Mouse (Mus musculus): ENCODE data around the gene Gp1ba. TPM values are rescaled to one million over a fixed set of nuclear protein-coding genes. Genes with fewer than 3 reads are reported as not detected.
A peak's percentile ranks its signal among the peaks of the same experiment; 100 is the strongest.

Gene Gp1ba
- polyA plus RNA-seq, 1 experiment from 2014 or later: 1.4 TPM

- no peak for ATAC-seq (ENCODE audit: insufficient number of reproducible peaks, low FRiP score)
These were observed 28.2 kb upstream of the Gp1ba start for GRCm38 (mm10) chr11:70610752-70611151.

GRCm38 (mm10) chr11:70612505-70612904, 26.4 kb upstream of the Gp1ba start:
- no peak overlapping the region for H3K4me3 ChIP-seq
- peaks cover 62% of the 10 kb centered on the region for H3K36me3 ChIP-seq
- H3K27me3 ChIP-seq (replicated peaks): peaks cover 13% of the 10 kb centered on the region; the same call in 1 of the 2 replicates
- no peak overlapping the region for H3K4me2 ChIP-seq
- no peak overlapping the region for H3K9ac ChIP-seq
- H3K27ac ChIP-seq (ENCODE audit: poor library complexity, severe bottlenecking): no peak overlapping the region
- H3K4me1 ChIP-seq (replicated peaks): peaks cover 19% of the 10 kb centered on the region
- WGBS: 79% methylated on average over 7 of the region's 7 CpGs
- H3K9me3 ChIP-seq (replicated peaks): no peaks in the 10 kb centered on the region
- no peak for ATAC-seq (ENCODE audit: insufficient number of reproducible peaks, low FRiP score)

More at GRCm38 (mm10) chr11:70610752-70611151, 28.2 kb upstream of the Gp1ba start:
- Histone ChIP-seq H3K9ac (no peak overlapping the region), H3K4me2 (no peak overlapping the region), H3K27me3 (replicated peaks) (no peaks in the 10 kb centered on the region), H3K4me1 (replicated peaks) (peaks cover 15% of the 10 kb centered on the region), H3K36me3 (peaks cover 80% of the 10 kb centered on the region), H3K9me3 (replicated peaks) (no peaks in the 10 kb centered on the region), H3K4me3 (no peak overlapping the region), H3K27ac (ENCODE audit: poor library complexity, severe bottlenecking) (no peak overlapping the region)
- WGBS: 89% methylated on average over 4 of the region's 4 CpGs

- H3K4me2 ChIP-seq: peak overlapping the region; percentile 76
- H3K4me1 ChIP-seq (replicated peaks): peaks cover 19% of the 10 kb centered on the region
- H3K27me3 ChIP-seq (replicated peaks): peaks cover 14% of the 10 kb centered on the region; the same call in 1 of the 2 replicates
- under 1% methylated on average over 17 of the region's 17 CpGs for WGBS
- peak overlapping the region; percentile 59; the same call in 1 of the 2 replicates for H3K9ac ChIP-seq
- H3K27ac ChIP-seq (ENCODE audit: poor library complexity, severe bottlenecking): peak overlapping the region; percentile 60
- no peaks in the 10 kb centered on the region for H3K9me3 ChIP-seq (replicated peaks)
- peaks cover 37% of the 10 kb centered on the region for H3K36me3 ChIP-seq
- peak overlapping the region; percentile 42 for H3K4me3 ChIP-seq
- ATAC-seq (ENCODE audit: insufficient number of reproducible peaks, low FRiP score): peak; percentile 84
These were observed 23.8 kb upstream of the Gp1ba start for GRCm38 (mm10) chr11:70615074-70615473.

GRCm38 (mm10) chr11:70615516-70616093, 23.3 kb upstream of the Gp1ba start, which contains the start of gene 4930544D05Rik:
Gene 4930544D05Rik (plus strand): TSS chr11:70615848.
- no peak for ATAC-seq (ENCODE audit: insufficient number of reproducible peaks, low FRiP score)
- 8% methylated on average over 21 of the region's 21 CpGs for WGBS
- H3K9me3 ChIP-seq (replicated peaks): no peaks in the 10 kb centered on the region
- H3K4me2 ChIP-seq: peak within 1 kb of the TSS; percentile 76
- H3K4me1 ChIP-seq (replicated peaks): peaks cover 19% of the 10 kb centered on the region
- peak within 1 kb of the TSS; percentile 59; the same call in 1 of the 2 replicates for H3K9ac ChIP-seq
- H3K27me3 ChIP-seq (replicated peaks): peaks cover 14% of the 10 kb centered on the region; the same call in 1 of the 2 replicates
- H3K4me3 ChIP-seq: peak within 1 kb of the TSS; percentile 42
- peak within 1 kb of the TSS; percentile 60 for H3K27ac ChIP-seq (ENCODE audit: poor library complexity, severe bottlenecking)
- peaks cover 31% of the 10 kb centered on the region for H3K36me3 ChIP-seq

- no peak for ATAC-seq (ENCODE audit: insufficient number of reproducible peaks, low FRiP score)
- Histone ChIP-seq H3K9ac (no peak within 1 kb of the TSS), H3K4me1 (replicated peaks) (peaks cover 19% of the 10 kb centered on the region), H3K4me3 (no peak within 1 kb of the TSS), H3K4me2 (no peak within 1 kb of the TSS), H3K9me3 (replicated peaks) (no peaks in the 10 kb centered on the region), H3K27ac (ENCODE audit: poor library complexity, severe bottlenecking) (no peak within 1 kb of the TSS), H3K36me3 (no peaks in the 10 kb centered on the region), H3K27me3 (replicated peaks) (peaks cover 14% of the 10 kb centered on the region; the same call in 1 of the 2 replicates)
- 12% methylated on average over 1 of the region's 1 CpGs for WGBS
These were observed 19.8 kb upstream of the Gp1ba start, which contains the start of gene Chrne for GRCm38 (mm10) chr11:70619101-70619500. Gene Chrne (minus strand): TSS chr11:70619216.

- no peaks in the 10 kb centered on the region for H3K9me3 ChIP-seq (replicated peaks)
- H3K4me2 ChIP-seq: no peak overlapping the region
- H3K4me3 ChIP-seq: no peak overlapping the region
- no peaks in the 10 kb centered on the region; the same call in 1 of the 2 replicates for H3K4me1 ChIP-seq (replicated peaks)
- peaks cover 4% of the 10 kb centered on the region; the same call in 1 of the 2 replicates for H3K27me3 ChIP-seq (replicated peaks)
- H3K9ac ChIP-seq: no peak overlapping the region
- no peak for ATAC-seq (ENCODE audit: insufficient number of reproducible peaks, low FRiP score)
- WGBS: 38% methylated on average over 7 of the region's 7 CpGs
- H3K27ac ChIP-seq (ENCODE audit: poor library complexity, severe bottlenecking): no peak overlapping the region
- no peaks in the 10 kb centered on the region for H3K36me3 ChIP-seq
These were observed 16.7 kb upstream of the Gp1ba start for GRCm38 (mm10) chr11:70621972-70622814.

- no peaks in the 10 kb centered on the region; the same call in 1 of the 2 replicates for H3K4me1 ChIP-seq (replicated peaks)
- WGBS: 66% methylated on average over 10 of the region's 10 CpGs
- no peak overlapping the region for H3K4me2 ChIP-seq
- H3K27ac ChIP-seq (ENCODE audit: poor library complexity, severe bottlenecking): no peak overlapping the region
- H3K27me3 ChIP-seq (replicated peaks): no peaks in the 10 kb centered on the region
- H3K4me3 ChIP-seq: no peak overlapping the region
- no peaks in the 10 kb centered on the region for H3K36me3 ChIP-seq
- no peaks in the 10 kb centered on the region for H3K9me3 ChIP-seq (replicated peaks)
- no peak overlapping the region for H3K9ac ChIP-seq
- ATAC-seq (ENCODE audit: insufficient number of reproducible peaks, low FRiP score): no peak
These were observed 15.7 kb upstream of the Gp1ba start for GRCm38 (mm10) chr11:70623053-70623742.

GRCm38 (mm10) chr11:70625473-70625872, 13.4 kb upstream of the Gp1ba start:
- H3K27me3 ChIP-seq (replicated peaks): no peaks in the 10 kb centered on the region
- H3K27ac ChIP-seq (ENCODE audit: poor library complexity, severe bottlenecking): no peak overlapping the region
- no peak overlapping the region for H3K4me2 ChIP-seq
- H3K36me3 ChIP-seq: no peaks in the 10 kb centered on the region
- no peak overlapping the region for H3K9ac ChIP-seq
- no peak overlapping the region for H3K4me3 ChIP-seq
- H3K4me1 ChIP-seq (replicated peaks): no peaks in the 10 kb centered on the region; the same call in 1 of the 2 replicates
- H3K9me3 ChIP-seq (replicated peaks): no peaks in the 10 kb centered on the region
- 48% methylated on average over 4 of the region's 4 CpGs for WGBS
- no peak for ATAC-seq (ENCODE audit: insufficient number of reproducible peaks, low FRiP score)

GRCm38 (mm10) chr11:70626877-70627276, 12.0 kb upstream of the Gp1ba start:
- H3K4me1 ChIP-seq (replicated peaks): no peaks in the 10 kb centered on the region; the same call in 1 of the 2 replicates
- H3K27ac ChIP-seq (ENCODE audit: poor library complexity, severe bottlenecking): no peak overlapping the region
- no peaks in the 10 kb centered on the region for H3K27me3 ChIP-seq (replicated peaks)
- no peaks in the 10 kb centered on the region for H3K36me3 ChIP-seq
- H3K9ac ChIP-seq: no peak overlapping the region
- no peaks in the 10 kb centered on the region for H3K9me3 ChIP-seq (replicated peaks)
- no peak overlapping the region for H3K4me3 ChIP-seq
- WGBS: 74% methylated on average over 4 of the region's 4 CpGs
- no peak for ATAC-seq (ENCODE audit: insufficient number of reproducible peaks, low FRiP score)
- no peak overlapping the region for H3K4me2 ChIP-seq

- WGBS: 64% methylated on average over 2 of the region's 2 CpGs
- Histone ChIP-seq H3K4me2 (no peak overlapping the region), H3K36me3 (no peaks in the 10 kb centered on the region), H3K9me3 (replicated peaks) (no peaks in the 10 kb centered on the region), H3K27me3 (replicated peaks) (no peaks in the 10 kb centered on the region), H3K27ac (ENCODE audit: poor library complexity, severe bottlenecking) (no peak overlapping the region), H3K4me3 (no peak overlapping the region), H3K9ac (no peak overlapping the region), H3K4me1 (replicated peaks) (no peaks in the 10 kb centered on the region)
- ATAC-seq (ENCODE audit: insufficient number of reproducible peaks, low FRiP score): no peak
These were observed 10.5 kb upstream of the Gp1ba start for GRCm38 (mm10) chr11:70628431-70628830.

GRCm38 (mm10) chr11:70629557-70629956, 9.4 kb upstream of the Gp1ba start:
- ATAC-seq (ENCODE audit: insufficient number of reproducible peaks, low FRiP score): no peak
- 62% methylated on average over 5 of the region's 5 CpGs for WGBS
- Histone ChIP-seq H3K36me3 (no peaks in the 10 kb centered on the region), H3K4me3 (no peak overlapping the region), H3K27ac (ENCODE audit: poor library complexity, severe bottlenecking) (no peak overlapping the region), H3K4me2 (no peak overlapping the region), H3K9ac (no peak overlapping the region), H3K9me3 (replicated peaks) (no peaks in the 10 kb centered on the region), H3K27me3 (replicated peaks) (no peaks in the 10 kb centered on the region), H3K4me1 (replicated peaks) (no peaks in the 10 kb centered on the region)
